Comparison of ENCODE assay signal across 25 mouse cellular contexts in genomic region chr1:128478376-128478775, GRCm38 (mm10).
DNase-seq lines count a peak whose midpoint lies in the region; ATAC-seq lines count a peak whose summit lies in the region.
"Had no signal": no experiment of that assay in that cellular context is flagged by ENCODE, and none has a peak within 500 bp of the region (broad histone marks: within the 10 kb centered on the region; RNA-seq: fewer than 3 reads in every experiment).

No protein-coding gene starts in this region.

- no peak for ATAC-seq in CD4-positive, CD25-positive, alpha-beta regulatory T cell, adult 4 months
- 0 out of 2 replicates have a peak, but pooled peaks have one; percentile 22 for ATAC-seq in common myeloid progenitor, adult 5-6 weeks (replicated peaks; ENCODE audit: low read depth, poor library complexity, severe bottlenecking)
- no peak for ATAC-seq in kidney, embryonic 14.5 days (ENCODE audit: low FRiP score, low TSS enrichment)
- ATAC-seq: activated CD4-positive, CD25-positive, alpha-beta regulatory T cell, adult 4 months; forebrain, embryonic 14.5 days; forebrain, embryonic 16.5 days; Patski had no signal

- 49% methylated on average over 6 of the region's 6 CpGs for whole genome bisulfite sequencing in kidney, embryonic 14.5 days

- no peak overlapping the region for H3K27ac ChIP-seq in kidney, embryonic 14.5 days (ENCODE audit: low read depth, low read length)
- H3K27ac ChIP-seq: embryonic facial prominence, embryonic 13.5 days; embryonic facial prominence, embryonic 15.5 days; forebrain, embryonic 10.5 days; forebrain, embryonic 12.5 days had no signal

- no peaks in the 10 kb centered on the region for H3K36me3 ChIP-seq in kidney, embryonic 14.5 days (ENCODE audit: control insufficient read depth, insufficient read depth, low read length)
- H3K36me3 ChIP-seq: embryonic facial prominence, embryonic 13.5 days; embryonic facial prominence, embryonic 15.5 days; forebrain, embryonic 10.5 days; forebrain, embryonic 12.5 days; G1E had no signal

- no peak overlapping the region for H3K4me2 ChIP-seq in kidney, embryonic 14.5 days (replicated peaks; ENCODE audit: low read depth, low read length)
- H3K4me2 ChIP-seq: embryonic facial prominence, embryonic 13.5 days; embryonic facial prominence, embryonic 15.5 days; forebrain, embryonic 12.5 days had no signal

- no peaks in the 10 kb centered on the region for H3K9me3 ChIP-seq in kidney, embryonic 14.5 days (ENCODE audit: control insufficient read depth, low read length)
- H3K9me3 ChIP-seq: embryonic facial prominence, embryonic 13.5 days; embryonic facial prominence, embryonic 15.5 days; forebrain, embryonic 10.5 days; forebrain, embryonic 12.5 days; G1E had no signal

- DNase-seq in CD4-positive, CD25-positive, alpha-beta regulatory T cell, adult 2 months (ENCODE audit: low read depth, low spot score), result peak; percentile 14
- peak; percentile 69 for DNase-seq in 416B (ENCODE audit: low read depth)
- DNase-seq in spleen, postnatal 14 days (ENCODE audit: low spot score in 2 of 2), result no peak
- DNase-seq: adrenal gland, adult 8-10 months; adrenal gland, postnatal 14 days; cerebellum, adult 11-12 months; cerebellum, adult 2 months; cerebellum, adult 9-10 months; cerebellum, postnatal 10 days; cerebellum, postnatal 25 days; embryo, embryonic 11 days had no signal

- H3K27me3 ChIP-seq in kidney, embryonic 14.5 days (ENCODE audit: control insufficient read depth, insufficient read depth, low read length), result no peaks in the 10 kb centered on the region
- H3K27me3 ChIP-seq: CH12.LX; embryonic facial prominence, embryonic 13.5 days; embryonic facial prominence, embryonic 15.5 days; forebrain, embryonic 12.5 days had no signal

- H3K4me3 ChIP-seq in kidney, embryonic 14.5 days (ENCODE audit: low read length), result no peak overlapping the region
- H3K4me3 ChIP-seq: embryonic facial prominence, embryonic 13.5 days; embryonic facial prominence, embryonic 15.5 days; erythroblast, embryonic 14.5 days; forebrain, embryonic 10.5 days; forebrain, embryonic 12.5 days had no signal

- no peak overlapping the region for H3K9ac ChIP-seq in kidney, embryonic 14.5 days (ENCODE audit: low read depth, low read length)
- H3K9ac ChIP-seq: embryonic facial prominence, embryonic 13.5 days; embryonic facial prominence, embryonic 15.5 days; forebrain, embryonic 12.5 days had no signal

- H3K4me1 ChIP-seq in kidney, embryonic 14.5 days (ENCODE audit: control insufficient read depth, insufficient read depth, low read length), result no peaks in the 10 kb centered on the region
- H3K4me1 ChIP-seq: embryonic facial prominence, embryonic 13.5 days; embryonic facial prominence, embryonic 15.5 days had no signal

Comparison
In these comparisons a context has a peak if more than half of its experiments do, and no peak if none do; other contexts are left out.
1. DNase-seq: peak in CD4-positive, CD25-positive, alpha-beta regulatory T cell, adult 2 months (single experiment) and 416B (single experiment); none in spleen, postnatal 14 days (0 of 2).